Mouse (Mus musculus) brain, embryonic 14.5 days (tissue): ENCODE measurements around the gene Lmx1a.

Source experiments
- CTCF ChIP-seq: fragments of 200-500 bp; IDR thresholded peaks from 2 replicates; pipeline ENCODE4 v1.5.1; 2012; ENCODE audit warnings: inconsistent platforms, mild to moderate bottlenecking, moderate library complexity, borderline replicate concordance; ENCODE audit not compliant: insufficient read depth, insufficient read length; ENCODE audit errors: extremely low read depth
- POLR2A ChIP-seq: fragments of 200-500 bp; IDR thresholded peaks from 2 replicates; pipeline ENCODE4 v1.6.1; 2012; ENCODE audit warnings: mild to moderate bottlenecking, inconsistent platforms, borderline replicate concordance; ENCODE audit not compliant: poor library complexity, insufficient read depth, insufficient read length, severe bottlenecking; ENCODE audit errors: extremely low read depth

DNA sequence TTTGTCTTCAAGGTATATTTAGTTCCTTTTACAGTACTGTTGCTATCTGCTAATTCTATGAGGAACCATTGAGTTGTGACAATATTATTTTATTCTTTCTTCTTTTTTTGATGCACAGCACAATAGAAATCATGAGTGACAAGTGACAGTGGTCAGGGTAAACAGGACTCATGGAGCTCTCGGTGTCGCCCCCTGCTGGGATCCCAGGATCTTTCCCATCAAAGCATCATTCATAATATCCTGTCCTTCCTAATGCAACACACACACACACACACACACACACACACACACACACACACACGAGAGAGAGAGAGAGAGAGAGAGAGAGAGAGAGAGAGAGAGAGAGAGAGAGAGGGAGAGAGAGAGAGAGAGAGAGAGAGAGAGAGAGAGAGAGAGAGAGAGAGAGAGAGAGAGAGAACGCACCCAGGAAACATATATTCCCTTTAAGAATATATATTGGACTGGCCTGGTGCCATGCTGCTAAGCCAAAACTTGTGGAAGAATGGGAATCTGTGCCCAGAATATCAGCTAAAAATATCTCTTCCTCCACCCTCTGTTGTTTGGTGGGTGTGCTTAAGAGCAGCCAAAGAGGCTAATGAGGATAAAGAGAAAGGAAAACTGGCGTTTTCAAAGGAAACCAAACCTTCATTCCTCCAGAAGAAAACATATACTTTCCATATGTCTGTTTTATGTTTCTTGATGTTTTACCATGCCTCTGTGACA lies 90.9 kb downstream of the Lmx1a start:
- TF ChIP-seq POLR2A (no peak), CTCF (no peak)
